Mouse (Mus musculus) limb, embryonic 14.5 days (tissue): ENCODE measurements at regions not wholly inside any gene's neighbourhood (a gene's known extent, or its start where the extent isn't known, plus 50 kb on each side); places are given as distances from the start of the nearest gene placed in this dataset.

ENCODE experiments used
- ATAC-seq: fragments of 200-750 bp; cut with Nextera tagmentation; 2 replicates; pipeline ENCODE4 v1.8.0; 2017; ENCODE audit warnings: low read depth, moderate number of reproducible peaks, moderate TSS enrichment; ENCODE audit not compliant: low FRiP score
- DNase-seq: peaks from one replicate; pipeline ENCODE4 v3.0.0-alpha.2; 2015; ENCODE audit warnings: low spot score
- H3K27ac ChIP-seq: fragments of 300-500 bp; sonication (generic); replicated peaks from 2 replicates; pipeline ENCODE4 v1.5.1; 2014; ENCODE audit warnings: low read depth, mild to moderate bottlenecking, low read length, moderate library complexity, mixed read lengths
- H3K27me3 ChIP-seq: fragments of 300-500 bp; sonication (generic); 2 replicates; pipeline ENCODE4 v1.6.1; 2014; ENCODE audit warnings: low read length, mixed read lengths; ENCODE audit not compliant: control insufficient read depth, insufficient read depth
- H3K36me3 ChIP-seq: fragments of 300-500 bp; sonication (generic); 2 replicates; pipeline ENCODE4 v1.6.1; 2014; ENCODE audit warnings: mild to moderate bottlenecking, low read length, moderate library complexity, mixed read lengths; ENCODE audit not compliant: control insufficient read depth, insufficient read depth
- H3K4me1 ChIP-seq: fragments of 300-500 bp; sonication (generic); 2 replicates; pipeline ENCODE4 v1.6.1; 2014; ENCODE audit warnings: antibody characterized with exemption, low read length, mixed read lengths; ENCODE audit not compliant: control insufficient read depth, insufficient read depth
- H3K4me2 ChIP-seq: fragments of 300-500 bp; sonication (generic); replicated peaks from 2 replicates; pipeline ENCODE4 v1.6.1; 2014; ENCODE audit warnings: low read depth, mild to moderate bottlenecking, low read length, moderate library complexity; ENCODE audit not compliant: severe bottlenecking
- H3K4me3 ChIP-seq: fragments of 300-500 bp; sonication (generic); replicated peaks from 2 replicates; pipeline ENCODE4 v1.5.1; 2014; ENCODE audit warnings: low read length
- H3K9ac ChIP-seq: fragments of 300-500 bp; sonication (generic); 2 replicates; pipeline ENCODE4 v1.6.1; 2014; ENCODE audit warnings: mild to moderate bottlenecking, low read depth, low read length, moderate library complexity; ENCODE audit not compliant: severe bottlenecking
- H3K9me3 ChIP-seq: fragments of 300-500 bp; sonication (generic); 2 replicates; pipeline ENCODE4 v1.6.1; 2016; ENCODE audit warnings: low read length; ENCODE audit not compliant: control insufficient read depth
- POLR2A ChIP-seq: fragments of 200-500 bp; IDR thresholded peaks from 2 replicates; pipeline ENCODE4 v1.8.0; 2012; ENCODE audit warnings: inconsistent platforms, mild to moderate bottlenecking, moderate library complexity, borderline replicate concordance; ENCODE audit not compliant: insufficient read depth, insufficient read length; ENCODE audit errors: extremely low read depth
- WGBS: fragments of 180-500 bp; shearing (Covaris S2); extraction: QIAGEN DNeasy Blood & Tissue Kit; methylation state at CpG from one replicate; pipeline ENCODE4 v1.1.7; 2014; 5-methylcytosine and 5-hydroxymethylcytosine counted together

- Histone ChIP-seq H3K9me3 (no peaks in the 10 kb centered on the region), H3K27me3 (no peaks in the 10 kb centered on the region), H3K4me3 (no peak overlapping the region), H3K27ac (no peak overlapping the region), H3K4me2 (no peak overlapping the region), H3K36me3 (no peaks in the 10 kb centered on the region), H3K4me1 (no peaks in the 10 kb centered on the region), H3K9ac (no peak overlapping the region)
- no peak for ATAC-seq
- no peak for TF ChIP-seq POLR2A
- WGBS = 60% methylated on average over 12 of the region's 12 CpGs
- no peak for DNase-seq
Observed at GRCm38 (mm10) chr1:126955839-126956720, 125.5 kb upstream of the Nckap5 start.

- no peaks in the 10 kb centered on the region for H3K36me3 ChIP-seq
- H3K4me1 ChIP-seq = no peaks in the 10 kb centered on the region
- no peak overlapping the region for H3K4me2 ChIP-seq
- H3K27me3 ChIP-seq = no peaks in the 10 kb centered on the region
- no peak overlapping the region for H3K9ac ChIP-seq
- ATAC-seq (no peak), DNase-seq (no peak)
- no peak for TF ChIP-seq POLR2A
- no peak overlapping the region for H3K4me3 ChIP-seq
- H3K9me3 ChIP-seq = no peaks in the 10 kb centered on the region
- WGBS = 91% methylated on average over 1 of the region's 1 CpGs
- H3K27ac ChIP-seq = no peak overlapping the region
Observed at GRCm38 (mm10) chr1:126947860-126948259, 117.3 kb upstream of the Nckap5 start.

GRCm38 (mm10) chr1:126932658-126933057 is 102.1 kb upstream of the Nckap5 start:
- Histone ChIP-seq H3K4me2 (no peak overlapping the region), H3K27ac (no peak overlapping the region), H3K9ac (no peak overlapping the region), H3K36me3 (no peaks in the 10 kb centered on the region), H3K9me3 (no peaks in the 10 kb centered on the region; the same call in 1 of the 2 replicates), H3K27me3 (no peaks in the 10 kb centered on the region), H3K4me3 (no peak overlapping the region), H3K4me1 (peaks cover 8% of the 10 kb centered on the region)
- DNase-seq = no peak
- WGBS = 40% methylated on average over 4 of the region's 4 CpGs
- TF ChIP-seq POLR2A = no peak
- no peak for ATAC-seq

- DNase-seq (peak; percentile 84), ATAC-seq (peak; percentile 76)
- Histone ChIP-seq H3K27me3 (no peaks in the 10 kb centered on the region), H3K27ac (no peak overlapping the region), H3K4me2 (no peak overlapping the region), H3K4me1 (peaks cover 8% of the 10 kb centered on the region), H3K9me3 (no peaks in the 10 kb centered on the region; the same call in 1 of the 2 replicates), H3K4me3 (no peak overlapping the region), H3K9ac (no peak overlapping the region), H3K36me3 (no peaks in the 10 kb centered on the region)
- 3% methylated on average over 6 of the region's 6 CpGs for WGBS
- TF ChIP-seq POLR2A = no peak
Observed at GRCm38 (mm10) chr1:126931754-126932153, 101.2 kb upstream of the Nckap5 start.

- ATAC-seq (no peak), DNase-seq (no peak)
- WGBS = 75% methylated on average over 10 of the region's 10 CpGs
- H3K9me3 ChIP-seq = no peaks in the 10 kb centered on the region
- peaks cover 8% of the 10 kb centered on the region for H3K4me1 ChIP-seq
- H3K27ac ChIP-seq = no peak overlapping the region
- H3K4me2 ChIP-seq = no peak overlapping the region
- H3K36me3 ChIP-seq = no peaks in the 10 kb centered on the region
- no peak overlapping the region for H3K9ac ChIP-seq
- no peak overlapping the region for H3K4me3 ChIP-seq
- no peaks in the 10 kb centered on the region for H3K27me3 ChIP-seq
- TF ChIP-seq POLR2A = no peak
Observed at GRCm38 (mm10) chr1:126931093-126931492, 100.5 kb upstream of the Nckap5 start.
